Mouse (Mus musculus): ENCODE results near the gene Lkaaear1.

Gene Lkaaear1

GRCm38 (mm10) chr2:181648926-181649325, 49.3 kb downstream of the Lkaaear1 start:
- no peak for DNase-seq
